Mouse (Mus musculus) CH12.LX (cell line): ENCODE data around the gene Hist2h2aa2. TPM values are rescaled to one million over a fixed set of nuclear protein-coding genes. Genes with fewer than 3 reads are reported as not detected.

ENCODE experiments used
- DNase-seq: peaks from one replicate; pipeline ENCODE4 v3.0.0-alpha.2; 2013; ENCODE audit errors: extremely low read depth
- H3K27ac ChIP-seq: 2 replicates; pipeline ENCODE4 v1.5.1; 2012; ENCODE audit warnings: low read depth, mild to moderate bottlenecking, control low read depth, moderate library complexity; ENCODE audit not compliant: insufficient read depth
- H3K27me3 ChIP-seq: replicated peaks from 2 replicates; pipeline ENCODE3; 2012; ENCODE audit warnings: inconsistent platforms
- H3K36me3 ChIP-seq, 2 experiments: replicated peaks in 1 of 2; 2 replicates each; pipeline versions ENCODE3 to v1.6.1; 2012; ENCODE audit warnings: inconsistent platforms in 1 of 2, low read length in 1 of 2, mild to moderate bottlenecking in 1 of 2, mixed read lengths in 1 of 2, moderate library complexity in 1 of 2; ENCODE audit not compliant: control insufficient read depth in 1 of 2, insufficient read depth in 1 of 2
- H3K4me1 ChIP-seq, 2 experiments: 2 replicates each; pipeline ENCODE4 v1.6.1; 2012; ENCODE audit warnings: inconsistent platforms in 1 of 2, moderate library complexity in 1 of 2; ENCODE audit not compliant: insufficient read depth in 2 of 2, control insufficient read depth in 1 of 2
- H3K4me2 ChIP-seq: 2 replicates; pipeline ENCODE4 v1.6.1; 2012; ENCODE audit warnings: low read depth, mild to moderate bottlenecking, control low read depth; ENCODE audit not compliant: poor library complexity, insufficient read depth, severe bottlenecking
- H3K4me3 ChIP-seq, 3 experiments: fragments of 150-350 bp in 1 of 3; sonication (generic) in 1 of 3; replicated peaks in 1 of 3; 2 replicates each; pipeline versions ENCODE3 to v1.5.1; 2011 to 2012; ENCODE audit warnings: low read depth in 2 of 3, low read length in 2 of 3, mild to moderate bottlenecking in 2 of 3, moderate library complexity in 2 of 3, control low read depth in 1 of 3, improper control_type of control experiment in 1 of 3, inconsistent platforms in 1 of 3, mixed read lengths in 1 of 3; ENCODE audit not compliant: poor library complexity in 1 of 3
- H3K79me2 ChIP-seq: replicated peaks from 2 replicates; pipeline ENCODE4 v1.6.1; 2012; ENCODE audit warnings: mild to moderate bottlenecking, moderate library complexity; ENCODE audit not compliant: control insufficient read depth, poor library complexity, insufficient read depth, severe bottlenecking; ENCODE audit errors: extremely low read depth
- H3K9ac ChIP-seq: 2 replicates; pipeline ENCODE4 v1.6.1; 2012; ENCODE audit warnings: low read depth, mild to moderate bottlenecking, control low read depth, moderate library complexity; ENCODE audit not compliant: insufficient read depth
- H3K9me3 ChIP-seq: replicated peaks from 2 replicates; pipeline ENCODE3; 2012; ENCODE audit warnings: low read length, inconsistent platforms, mixed read lengths
- BHLHE40 ChIP-seq: IDR thresholded peaks from 2 replicates; pipeline ENCODE4 v1.6.1; 2011; ENCODE audit warnings: mild to moderate bottlenecking, low read depth, low read length, improper control_type of control experiment
- CHD1 ChIP-seq: IDR thresholded peaks from 2 replicates; pipeline ENCODE4 v1.6.1; 2012; ENCODE audit warnings: low read depth, low read length, improper control_type of control experiment, inconsistent platforms
- CHD2 ChIP-seq: IDR thresholded peaks from 2 replicates; pipeline ENCODE4 v1.6.1; 2011; ENCODE audit warnings: low read length, improper control_type of control experiment
- CTCF ChIP-seq, 2 experiments: IDR thresholded peaks in 1 of 2; conservative IDR thresholded peaks in 1 of 2; 2 replicates each; pipeline ENCODE4 v1.5.1; 2011 to 2012; ENCODE audit warnings: low read depth in 2 of 2, low read length in 2 of 2, improper control_type of control experiment in 1 of 2, inconsistent platforms in 1 of 2, mild to moderate bottlenecking in 1 of 2, moderate library complexity in 1 of 2
- E2F4 ChIP-seq: IDR thresholded peaks from 2 replicates; pipeline ENCODE4 v1.6.1; 2011; ENCODE audit warnings: low read depth, low read length, improper control_type of control experiment; ENCODE audit not compliant: insufficient replicate concordance
- ELF1 ChIP-seq: IDR thresholded peaks from 2 replicates; pipeline ENCODE4 v1.6.1; 2014; ENCODE audit warnings: low read depth, mild to moderate bottlenecking, inconsistent platforms, low read length, improper control_type of control experiment
- EP300 ChIP-seq: IDR thresholded peaks from 2 replicates; pipeline ENCODE4 v1.6.1; 2011; ENCODE audit warnings: low read length, improper control_type of control experiment
- HCFC1 ChIP-seq: IDR thresholded peaks from 2 replicates; pipeline ENCODE4 v1.6.1; 2012; ENCODE audit warnings: low read depth, mild to moderate bottlenecking, inconsistent platforms, low read length, improper control_type of control experiment
- JUN ChIP-seq: IDR thresholded peaks from 2 replicates; pipeline ENCODE4 v1.6.1; 2011; ENCODE audit warnings: low read depth, mild to moderate bottlenecking, low read length, improper control_type of control experiment, moderate library complexity; ENCODE audit not compliant: insufficient read depth
- KAT2A ChIP-seq: IDR thresholded peaks from 2 replicates; pipeline ENCODE4 v1.6.1; 2012; ENCODE audit warnings: low read length, improper control_type of control experiment, inconsistent platforms; ENCODE audit not compliant: insufficient replicate concordance
- MAFK ChIP-seq: IDR thresholded peaks from 2 replicates; pipeline ENCODE4 v1.6.1; 2011; ENCODE audit warnings: low read length, improper control_type of control experiment; ENCODE audit not compliant: insufficient replicate concordance
- MAX ChIP-seq: IDR thresholded peaks from 2 replicates; pipeline ENCODE4 v1.6.1; 2011; ENCODE audit warnings: low read length, improper control_type of control experiment
- MAZ ChIP-seq: IDR thresholded peaks from 2 replicates; pipeline ENCODE4 v1.6.1; 2012; ENCODE audit warnings: low read depth, mild to moderate bottlenecking, inconsistent platforms, low read length, improper control_type of control experiment, moderate library complexity
- MEF2A ChIP-seq: IDR thresholded peaks from 2 replicates; pipeline ENCODE4 v1.6.1; 2014; ENCODE audit warnings: low read depth, mild to moderate bottlenecking, inconsistent platforms, low read length, improper control_type of control experiment, borderline replicate concordance
- MXI1 ChIP-seq: IDR thresholded peaks from 2 replicates; pipeline ENCODE4 v1.6.1; 2011; ENCODE audit warnings: mild to moderate bottlenecking, low read depth, low read length, improper control_type of control experiment
- MYC ChIP-seq: IDR thresholded peaks from 2 replicates; pipeline ENCODE4 v1.6.1; 2011; ENCODE audit warnings: low read depth, mild to moderate bottlenecking, improper control_type of control experiment, low read length
- NELFE ChIP-seq: IDR thresholded peaks from 2 replicates; pipeline ENCODE4 v1.6.1; 2011; ENCODE audit warnings: low read depth, low read length, improper control_type of control experiment
- NRF1 ChIP-seq: IDR thresholded peaks from 2 replicates; pipeline ENCODE4 v1.6.1; 2014; ENCODE audit warnings: low read depth, mild to moderate bottlenecking, inconsistent platforms, low read length, improper control_type of control experiment, moderate library complexity
- PAX5 ChIP-seq: IDR thresholded peaks from 2 replicates; pipeline ENCODE4 v1.6.1; 2012; ENCODE audit warnings: low read length, inconsistent platforms, mixed read lengths
- POLR2A ChIP-seq: IDR thresholded peaks from 2 replicates; pipeline ENCODE4 v1.6.1; 2011; ENCODE audit warnings: low read depth, mild to moderate bottlenecking, improper control_type of control experiment, low read length
- RAD21 ChIP-seq: IDR thresholded peaks from 2 replicates; pipeline ENCODE4 v1.6.1; 2011; ENCODE audit warnings: low read depth, mild to moderate bottlenecking, low read length, improper control_type of control experiment, moderate library complexity
- RCOR1 ChIP-seq: conservative IDR thresholded peaks from 2 replicates; pipeline ENCODE4 v1.6.1; 2012; ENCODE audit warnings: low read depth, mild to moderate bottlenecking, inconsistent platforms, low read length, improper control_type of control experiment
- SIN3A ChIP-seq: IDR thresholded peaks from 2 replicates; pipeline ENCODE4 v1.6.1; 2012; ENCODE audit warnings: low read length, improper control_type of control experiment, inconsistent platforms
- SMC3 ChIP-seq: IDR thresholded peaks from 2 replicates; pipeline ENCODE4 v1.6.1; 2011; ENCODE audit warnings: low read depth, low read length, improper control_type of control experiment
- TCF12 ChIP-seq: IDR thresholded peaks from 2 replicates; pipeline ENCODE4 v1.6.1; 2014; ENCODE audit warnings: low read depth, mild to moderate bottlenecking, inconsistent platforms, low read length, improper control_type of control experiment
- USF2 ChIP-seq: conservative IDR thresholded peaks from 2 replicates; pipeline ENCODE4 v1.6.1; 2011; ENCODE audit warnings: low read depth, low read length, improper control_type of control experiment
- ZC3H11A ChIP-seq: IDR thresholded peaks from 2 replicates; pipeline ENCODE4 v1.6.1; 2012; ENCODE audit warnings: low read depth, mild to moderate bottlenecking, inconsistent platforms, low read length, improper control_type of control experiment
- ZKSCAN1 ChIP-seq: IDR thresholded peaks from 2 replicates; pipeline ENCODE4 v1.6.1; 2012; ENCODE audit warnings: low read depth, inconsistent platforms, low read length, improper control_type of control experiment, borderline replicate concordance
- ZMIZ1 ChIP-seq: IDR thresholded peaks from 2 replicates; pipeline ENCODE4 v1.6.1; 2012; ENCODE audit warnings: low read depth, mild to moderate bottlenecking, inconsistent platforms, low read length, improper control_type of control experiment
- ZNF384 ChIP-seq: IDR thresholded peaks from 2 replicates; pipeline ENCODE4 v1.6.1; 2012; ENCODE audit warnings: low read depth, low read length, improper control_type of control experiment, inconsistent platforms
- dilution Hi-C: fragments of 300-500 bp; cut with MboI; formaldehyde crosslinking; loops from 2 replicates; pipeline ENCODE4 v1.14.3; 2020; ENCODE audit warnings: low sequenced_read_pairs; ENCODE audit not compliant: extremely low pct_unique_long_range_greater_than_20kb, extremely low pct_ligation_motif_present
- in situ Hi-C: fragments of 300-500 bp; cut with MboI; formaldehyde crosslinking; loops from 3 replicates; pipeline ENCODE4 v1.14.3; 2019; ENCODE audit warnings: low sequenced_read_pairs, low pct_ligation_motif_present, low pct_unique_long_range_greater_than_20kb, mixed read lengths
- polyA plus RNA-seq: library from polyadenylated mRNA; unstranded; fragments of >175 nt; gene quantifications from 2 replicates; pipeline ENCODE4 v1.2.1, GENCODE M21; 2012; ENCODE audit warnings: low read depth; ENCODE audit not compliant: insufficient read length
- total RNA-seq, 2 experiments: library from RNA; depleted of rRNA; stranded (reverse); fragments of 300-350 nt in 1 of 2; fragments of >200 nt in 1 of 2; gene quantifications; 2 replicates each; pipeline ENCODE4 v1.2.3; 2012 to 2014

The Hist2h2aa2 gene
- total and polyA plus RNA-seq, 3 experiments: 2.7 to 5,136 TPM; not detected in 1

- TF ChIP-seq MEF2A (0 out of 2 replicates have a peak, but pooled peaks have one; percentile 18), RCOR1 (peak; percentile 88; the same call in 1 of the 2 replicates), ZC3H11A (no peak), PAX5 (no peak), NRF1 (peak; percentile 75), BHLHE40 (peak; percentile 31; the same call in 1 of the 2 replicates), MAZ (peak; percentile 88), USF2 (no peak), TCF12 (peak; percentile 63; the same call in 1 of the 2 replicates), ELF1 (peak; percentile 29; the same call in 1 of the 2 replicates), MYC (peak; percentile 65), EP300 (peak; percentile 41; the same call in 1 of the 2 replicates), HCFC1 (peak; percentile 68)
These were observed 20.4 kb downstream of the Hist2h2aa2 start, which contains the start of the genes Bola1 and Hist2h2ab (continued) for GRCm38 (mm10) chr3:96219661-96220130.

GRCm38 (mm10) chr3:96219191-96219641, 20.9 kb downstream of the Hist2h2aa2 start:
- Histone ChIP-seq H3K36me3 (no peaks in the 10 kb centered on the region), H3K27ac (peak overlapping the region; percentile 42; the same call in 1 of the 2 replicates), H3K9ac (peak overlapping the region; percentile 99), H3K4me3 (peak overlapping the region; percentile 62 to 75 (median 73)), H3K27me3 (no peaks in the 10 kb centered on the region), H3K4me2 (peak overlapping the region; percentile 86), H3K79me2 (peaks cover 14% of the 10 kb centered on the region), H3K4me1 (peaks cover 2 to 27% of the 10 kb centered on the region in 2 experiments; a peak in 3 of 4 replicates), H3K9me3 (no peaks in the 10 kb centered on the region)
- in situ Hi-C loops (no loop called here), dilution Hi-C loops (no loop called here)
- no peak for TF ChIP-seq EP300
- TF ChIP-seq RAD21: peak; percentile 71
- no peak for TF ChIP-seq E2F4
- TF ChIP-seq JUN: no peak
- TF ChIP-seq MXI1: no peak
- TF ChIP-seq MAX: no peak
- no peak for TF ChIP-seq MYC
- no peak for TF ChIP-seq HCFC1
- no peak for TF ChIP-seq ZKSCAN1
- TF ChIP-seq ZMIZ1: no peak
- TF ChIP-seq USF2: no peak
- TF ChIP-seq ZC3H11A: no peak
- peak; percentile 8; the same call in 1 of the 2 replicates for TF ChIP-seq CHD1
- TF ChIP-seq NRF1: no peak
- TF ChIP-seq POLR2A: no peak; the same call in 1 of the 2 replicates
- no peak for TF ChIP-seq MAFK
- TF ChIP-seq KAT2A: no peak
- 0 out of 2 replicates have a peak, but pooled peaks have one; percentile 3 for TF ChIP-seq CHD2
- TF ChIP-seq PAX5: no peak
- TF ChIP-seq CTCF (conservative IDR thresholded peaks at IDR 0.05 in 1 of 2, IDR thresholded peaks at IDR 0.05 in 1 of 2; ENCODE audit: low read depth in 2 of 2, low read length in 2 of 2): peak in 1 of 2 experiments; percentile 72; a peak in 2 of 4 replicates
- TF ChIP-seq RCOR1: no peak
- TF ChIP-seq NELFE: no peak
- TF ChIP-seq SIN3A: no peak
- no peak for TF ChIP-seq BHLHE40
- peak; percentile 59 for TF ChIP-seq SMC3
- no peak for TF ChIP-seq ZNF384
- no peak for TF ChIP-seq ELF1
- TF ChIP-seq MEF2A: no peak
- peak; percentile 71 for DNase-seq
